Mouse (Mus musculus) erythroblast, embryonic 14.5 days (primary cell): Measurements from ENCODE around the gene Gm12248. TPM values are rescaled to one million over a fixed set of nuclear protein-coding genes. Genes with fewer than 3 reads are reported as not detected.

Experiments used
- H3K27me3 ChIP-seq: 2 replicates; pipeline ENCODE4 v1.6.1; 2012; ENCODE audit warnings: inconsistent platforms; ENCODE audit not compliant: control insufficient read depth
- H3K36me3 ChIP-seq: 2 replicates; pipeline ENCODE4 v1.6.1; 2012; ENCODE audit warnings: mild to moderate bottlenecking, inconsistent platforms; ENCODE audit not compliant: control insufficient read depth
- H3K4me1 ChIP-seq: 2 replicates; pipeline ENCODE4 v1.6.1; 2012; ENCODE audit warnings: inconsistent platforms; ENCODE audit not compliant: control insufficient read depth
- H3K4me3 ChIP-seq: replicated peaks from 2 replicates; pipeline ENCODE3; 2012; ENCODE audit warnings: moderate library complexity, mild to moderate bottlenecking, inconsistent platforms
- H3K9me3 ChIP-seq: 2 replicates; pipeline ENCODE4 v1.6.1; 2012; ENCODE audit warnings: low read length, inconsistent platforms, mixed read lengths; ENCODE audit not compliant: control insufficient read depth
- GATA1 ChIP-seq: IDR thresholded peaks from 2 replicates; pipeline ENCODE4 v1.6.1; 2012; ENCODE audit warnings: low read length, inconsistent platforms, mixed read lengths
- TAL1 ChIP-seq: IDR thresholded peaks from 3 replicates; pipeline ENCODE4 v1.6.1; 2012; ENCODE audit warnings: low read length, inconsistent platforms, mixed read lengths
- polyA plus RNA-seq: library from polyadenylated mRNA; stranded (reverse); fragments of >175 nt; gene quantifications from 2 replicates; pipeline ENCODE4 v1.2.3, GENCODE M21; 2012

The Gm12248 gene
- polyA plus RNA-seq, 1 experiment: not detected

- H3K36me3 ChIP-seq: peaks cover 59% of the 10 kb centered on the region
- H3K9me3 ChIP-seq: no peaks in the 10 kb centered on the region
- no peaks in the 10 kb centered on the region for H3K27me3 ChIP-seq
- peaks cover 69% of the 10 kb centered on the region for H3K4me1 ChIP-seq
- TF ChIP-seq TAL1 (no peak), GATA1 (no peak)
- H3K4me3 ChIP-seq: no peak overlapping the region
These were observed 67.1 kb downstream of the Gm12248 start for GRCm38 (mm10) chr11:58025881-58026280.

GRCm38 (mm10) chr11:58024671-58025070 lies 68.3 kb downstream of the Gm12248 start:
- H3K4me3 ChIP-seq: no peak overlapping the region
- H3K9me3 ChIP-seq: no peaks in the 10 kb centered on the region
- H3K27me3 ChIP-seq: no peaks in the 10 kb centered on the region
- peaks cover 61% of the 10 kb centered on the region for H3K36me3 ChIP-seq
- TF ChIP-seq TAL1 (no peak), GATA1 (no peak)
- peaks cover 71% of the 10 kb centered on the region for H3K4me1 ChIP-seq

- H3K27me3 ChIP-seq: no peaks in the 10 kb centered on the region
- H3K36me3 ChIP-seq: peaks cover 60% of the 10 kb centered on the region
- no peak overlapping the region for H3K4me3 ChIP-seq
- TF ChIP-seq TAL1 (no peak), GATA1 (no peak)
- H3K9me3 ChIP-seq: no peaks in the 10 kb centered on the region
- H3K4me1 ChIP-seq: peaks cover 73% of the 10 kb centered on the region
These were observed 68.7 kb downstream of the Gm12248 start for GRCm38 (mm10) chr11:58024271-58024670.

GRCm38 (mm10) chr11:58021618-58022017 lies 71.3 kb downstream of the Gm12248 start:
- TF ChIP-seq TAL1 (no peak), GATA1 (no peak)
- Histone ChIP-seq H3K4me1 (peaks cover 81% of the 10 kb centered on the region), H3K9me3 (no peaks in the 10 kb centered on the region), H3K27me3 (no peaks in the 10 kb centered on the region), H3K36me3 (peaks cover 60% of the 10 kb centered on the region), H3K4me3 (no peak overlapping the region)

- H3K4me1 ChIP-seq: peaks cover 81% of the 10 kb centered on the region
- no peaks in the 10 kb centered on the region for H3K9me3 ChIP-seq
- H3K36me3 ChIP-seq: peaks cover 60% of the 10 kb centered on the region
- TF ChIP-seq GATA1 (no peak), TAL1 (no peak)
- no peak overlapping the region for H3K4me3 ChIP-seq
- no peaks in the 10 kb centered on the region for H3K27me3 ChIP-seq
These were observed 71.8 kb downstream of the Gm12248 start for GRCm38 (mm10) chr11:58021095-58021494.

GRCm38 (mm10) chr11:58018701-58019100 lies 74.2 kb downstream of the Gm12248 start:
- peaks cover 83% of the 10 kb centered on the region for H3K4me1 ChIP-seq
- no peaks in the 10 kb centered on the region for H3K27me3 ChIP-seq
- H3K9me3 ChIP-seq: no peaks in the 10 kb centered on the region
- H3K36me3 ChIP-seq: peaks cover 58% of the 10 kb centered on the region
- H3K4me3 ChIP-seq: no peak overlapping the region
- TF ChIP-seq GATA1 (no peak), TAL1 (no peak)

GRCm38 (mm10) chr11:58018287-58018686 lies 74.6 kb downstream of the Gm12248 start:
- no peaks in the 10 kb centered on the region for H3K27me3 ChIP-seq
- peaks cover 59% of the 10 kb centered on the region for H3K36me3 ChIP-seq
- peak overlapping the region; percentile 6 for H3K4me3 ChIP-seq
- TF ChIP-seq GATA1: no peak
- no peak for TF ChIP-seq TAL1
- H3K4me1 ChIP-seq: peaks cover 86% of the 10 kb centered on the region
- H3K9me3 ChIP-seq: no peaks in the 10 kb centered on the region

GRCm38 (mm10) chr11:58017422-58017821 lies 75.5 kb downstream of the Gm12248 start:
- H3K36me3 ChIP-seq: peaks cover 66% of the 10 kb centered on the region
- peaks cover 95% of the 10 kb centered on the region for H3K4me1 ChIP-seq
- H3K27me3 ChIP-seq: no peaks in the 10 kb centered on the region
- no peak for TF ChIP-seq GATA1
- no peak for TF ChIP-seq TAL1
- no peak overlapping the region for H3K4me3 ChIP-seq
- no peaks in the 10 kb centered on the region for H3K9me3 ChIP-seq

GRCm38 (mm10) chr11:58016371-58016770 lies 76.6 kb downstream of the Gm12248 start:
- peaks cover 97% of the 10 kb centered on the region for H3K4me1 ChIP-seq
- no peaks in the 10 kb centered on the region for H3K27me3 ChIP-seq
- peak overlapping the region; percentile 6 for H3K4me3 ChIP-seq
- TF ChIP-seq TAL1: no peak
- no peak for TF ChIP-seq GATA1
- peaks cover 66% of the 10 kb centered on the region for H3K36me3 ChIP-seq
- no peaks in the 10 kb centered on the region for H3K9me3 ChIP-seq

- Histone ChIP-seq H3K9me3 (no peaks in the 10 kb centered on the region), H3K27me3 (no peaks in the 10 kb centered on the region), H3K4me3 (peak overlapping the region; percentile 34), H3K36me3 (peaks cover 66% of the 10 kb centered on the region), H3K4me1 (peaks cover 97% of the 10 kb centered on the region)
- TF ChIP-seq GATA1 (no peak), TAL1 (no peak)
These were observed 77.6 kb downstream of the Gm12248 start for GRCm38 (mm10) chr11:58015339-58015738.
